Mouse (Mus musculus) spleen, adult 18-20 months (tissue): ENCODE measurements around the gene Ablim2.

Experiments used
- DNase-seq, 2 experiments: peaks; one replicate each; pipeline ENCODE4 v3.0.0; 2022; ENCODE audit warnings: mixed read lengths in 2 of 2

Gene Ablim2

DNA sequence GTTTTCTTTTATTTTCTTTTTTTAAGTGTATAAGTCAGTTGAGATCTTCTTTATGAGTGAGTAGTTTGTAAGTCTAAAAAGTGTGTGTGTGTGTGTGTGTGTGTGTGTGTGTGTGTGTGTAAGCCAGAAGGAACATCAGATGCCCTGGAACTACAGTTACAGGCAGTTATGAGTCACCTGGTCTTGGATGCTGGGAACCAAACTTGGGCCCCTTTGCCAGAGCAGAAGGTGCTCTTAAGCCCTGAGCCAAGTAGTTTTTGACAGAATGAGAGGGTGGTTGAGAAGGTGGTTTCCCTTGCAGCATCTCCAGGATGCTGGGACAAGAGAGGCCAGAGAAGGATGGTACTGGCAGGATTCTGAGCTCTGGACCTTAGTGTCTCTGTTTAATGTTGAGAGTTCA is 162.9 kb downstream of the Ablim2 start:
- no peak for DNase-seq

DNA sequence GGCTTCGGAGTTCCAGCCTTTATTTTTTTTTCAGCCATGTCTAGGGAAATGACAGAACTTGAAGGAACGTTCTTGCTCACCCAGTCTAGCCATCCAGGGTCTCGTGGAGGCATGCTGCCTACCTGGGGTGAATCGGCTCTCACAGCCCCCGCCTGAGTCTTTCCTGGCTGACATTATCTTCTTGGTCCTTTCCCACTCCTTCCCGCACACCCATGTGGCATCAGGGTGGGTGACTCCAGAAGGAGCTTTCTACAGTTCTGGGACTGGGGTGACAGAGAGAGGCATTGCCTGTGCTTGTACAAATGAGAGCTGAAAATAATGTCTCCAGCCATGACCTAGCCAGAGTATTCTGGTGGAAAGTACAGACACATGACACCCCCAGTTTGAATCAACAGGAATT is 163.5 kb downstream of the Ablim2 start:
- DNase-seq, result no peak

DNA sequence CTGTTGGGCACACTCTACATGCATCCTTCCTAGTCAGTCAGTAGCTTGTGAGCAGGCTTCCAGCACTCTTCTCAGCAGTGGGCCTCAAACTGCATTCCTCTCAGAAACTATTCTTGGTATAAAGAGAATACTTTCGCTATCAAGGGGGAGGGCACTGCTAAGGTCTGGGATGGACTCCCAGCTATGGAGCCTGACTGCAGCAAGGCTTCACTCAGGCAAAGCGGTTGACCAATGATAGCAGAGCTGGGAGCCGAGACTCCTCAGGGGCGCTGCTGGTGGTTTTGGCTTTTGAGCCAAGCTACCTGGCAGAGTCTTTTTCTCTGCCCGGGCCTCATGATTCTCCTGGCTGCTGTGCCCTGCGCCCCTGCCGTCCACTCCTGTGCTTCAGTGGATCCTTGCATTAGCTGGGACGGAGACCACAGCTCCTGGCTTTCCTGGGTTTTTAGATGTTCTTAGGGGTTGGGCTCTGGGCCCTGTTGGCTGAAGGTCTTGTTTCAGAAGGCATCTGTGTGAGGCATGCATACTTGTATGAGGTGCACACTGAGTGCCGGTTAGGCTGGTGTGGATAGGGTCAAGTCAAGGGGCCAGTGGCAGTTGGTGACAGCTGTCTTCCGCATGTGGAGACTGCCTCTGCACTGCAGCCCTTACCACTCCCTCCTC is 164.0 kb downstream of the Ablim2 start:
- no peak for DNase-seq

DNA sequence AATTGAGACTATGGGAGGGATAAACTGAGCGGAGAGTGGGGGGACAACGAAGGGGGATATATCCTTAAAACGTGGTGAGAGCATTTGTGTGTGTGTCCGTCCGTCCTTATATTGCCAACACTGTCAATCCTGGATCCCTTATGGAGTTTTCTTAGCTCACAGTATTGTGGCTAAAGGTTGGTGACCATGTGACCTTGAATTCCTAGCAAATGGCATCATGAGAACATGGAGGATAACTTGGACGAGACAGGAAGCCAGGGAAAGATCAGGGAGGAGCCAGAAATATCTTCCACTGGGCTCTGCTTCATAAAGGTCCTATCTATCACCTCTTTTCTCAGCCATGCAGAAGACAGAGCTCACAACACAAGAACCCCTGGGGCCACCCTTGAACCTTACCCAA is 165.8 kb downstream of the Ablim2 start:
- no peak for DNase-seq

DNA sequence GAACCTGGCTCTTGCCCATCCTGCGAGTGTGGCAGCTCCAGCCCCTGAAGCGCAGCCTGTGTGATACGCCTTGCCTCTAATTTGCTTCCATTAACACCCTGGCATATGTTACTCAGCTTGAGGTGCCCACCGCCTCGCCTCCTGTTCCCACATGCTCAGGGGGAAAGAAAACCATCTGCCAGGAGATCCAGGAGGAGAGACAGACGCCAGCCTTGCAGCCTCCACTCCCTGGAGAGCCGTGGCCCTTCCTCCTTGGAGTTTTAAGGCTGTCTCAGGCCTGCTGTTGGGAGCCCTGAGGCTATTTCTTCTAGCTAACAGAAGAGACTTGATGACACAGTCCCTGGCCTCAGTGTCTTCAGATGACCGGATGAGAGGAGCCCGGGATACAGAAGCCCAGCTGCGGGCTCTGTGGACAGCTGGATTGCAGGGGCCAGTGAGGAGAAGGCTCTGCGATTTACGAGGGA is 167.5 kb downstream of the Ablim2 start:
- no peak for DNase-seq

DNA sequence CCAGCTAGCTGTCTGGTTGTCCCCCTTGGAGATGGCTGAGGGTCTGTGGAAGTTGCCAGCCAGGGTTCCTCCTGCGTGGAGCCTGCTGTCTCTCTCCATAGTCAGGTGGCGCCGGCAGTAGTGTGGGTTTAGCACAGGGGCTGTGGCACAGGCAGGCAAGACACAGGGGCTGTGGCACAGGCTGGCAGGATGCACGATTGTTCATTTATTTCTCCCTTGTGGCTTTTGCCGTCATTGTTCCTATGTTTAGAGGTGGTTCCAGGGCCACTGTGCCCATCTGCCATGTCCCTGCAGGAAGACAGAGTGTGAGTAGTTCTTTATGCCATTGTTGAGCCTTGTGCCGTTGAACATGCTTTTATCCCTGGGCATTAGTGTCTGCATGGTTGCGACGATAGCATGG is 168.8 kb downstream of the Ablim2 start:
- no peak for DNase-seq

DNA sequence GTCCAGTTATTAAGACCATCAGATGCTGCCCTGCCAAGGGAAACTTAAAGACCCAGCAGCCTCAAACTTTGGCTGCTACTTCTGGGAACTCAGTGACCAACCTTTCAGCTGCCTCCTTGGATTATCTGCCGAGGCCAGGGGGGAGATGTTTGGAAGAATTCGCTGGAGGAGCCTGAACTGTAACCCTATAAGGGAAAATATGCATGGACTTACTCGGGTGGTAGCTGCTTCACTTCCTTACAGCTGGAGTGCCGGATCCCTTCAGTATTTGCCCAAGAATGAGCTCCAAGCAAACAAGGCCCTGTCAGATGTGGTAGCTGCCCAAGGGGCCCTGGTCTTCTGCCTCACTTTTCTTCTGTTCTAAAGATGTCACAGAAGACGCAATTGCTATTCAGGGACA is 173.6 kb downstream of the Ablim2 start:
- DNase-seq, result no peak

DNA sequence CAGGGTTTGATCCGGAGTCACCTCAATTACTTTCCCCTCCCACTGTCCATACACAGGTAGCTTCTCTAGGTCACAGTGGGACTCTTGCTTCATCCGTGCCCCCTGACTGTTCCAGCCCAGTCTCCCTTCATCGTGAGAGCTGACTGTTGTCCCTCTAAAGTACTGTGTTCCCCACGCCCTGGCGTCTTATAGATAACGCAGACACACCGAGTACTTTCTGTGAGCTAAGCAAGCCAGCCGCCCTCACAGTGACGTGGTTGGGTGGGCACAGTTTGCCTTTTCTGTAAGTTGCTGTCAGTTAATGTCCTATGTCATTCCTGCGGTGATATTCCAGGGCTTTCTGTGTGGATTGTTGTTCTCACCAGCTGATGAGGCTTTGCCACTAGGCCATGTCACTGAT is 175.4 kb downstream of the Ablim2 start:
- DNase-seq, result no peak
